Mouse (Mus musculus): ENCODE data around the gene Trappc3. TPM values are rescaled to one million over a fixed set of nuclear protein-coding genes. Genes with fewer than 3 reads are reported as not detected.

Gene Trappc3
- total and polyA plus RNA-seq, 3 experiments = 71.0 to 72.0 TPM; not detected in 1

GRCm38 (mm10) chr4:126246202-126246889 is 15.8 kb upstream of the Trappc3 start:
- no peaks in the 10 kb centered on the region for H3K9me3 ChIP-seq (replicated peaks; ENCODE audit: insufficient read depth, low read length)
- H3K27ac ChIP-seq (ENCODE audit: control insufficient read depth, low read depth, low read length) = no peak overlapping the region
- H3K4me3 ChIP-seq (ENCODE audit: control insufficient read depth in 1 of 2, insufficient read depth in 1 of 2, low read depth in 2 of 2, low read length in 2 of 2) = no peak overlapping the region
- H3K9ac ChIP-seq (ENCODE audit: control insufficient read depth, low read depth, low read length, poor library complexity, severe bottlenecking) = no peak overlapping the region
- no peak for TF ChIP-seq ZMIZ1 (IDR thresholded peaks at IDR 0.05; ENCODE audit: low read depth, low read length)
- TF ChIP-seq POLR2A (IDR thresholded peaks at IDR 0.05; ENCODE audit: control insufficient read depth in 1 of 2, insufficient read depth in 1 of 2, low read depth in 1 of 2, low read length in 2 of 2, poor library complexity in 1 of 2) = no peak
- no peak for TF ChIP-seq MAX (IDR thresholded peaks at IDR 0.05; ENCODE audit: low read length)
- TF ChIP-seq ETS1 (IDR thresholded peaks at IDR 0.05; ENCODE audit: low read depth, low read length) = no peak
- TF ChIP-seq RCOR1 (IDR thresholded peaks at IDR 0.05; ENCODE audit: low read depth, low read length) = no peak
- no peak for TF ChIP-seq UBTF (IDR thresholded peaks at IDR 0.05; ENCODE audit: borderline replicate concordance, insufficient read depth, low read depth, low read length)
- TF ChIP-seq TAL1 (IDR thresholded peaks at IDR 0.05; ENCODE audit: low read length) = no peak
- no peak for TF ChIP-seq KAT2A (conservative IDR thresholded peaks at IDR 0.05; ENCODE audit: low read depth, low read length)
- H3K79me2 ChIP-seq (ENCODE audit: control insufficient read depth, insufficient read depth, low read length, poor library complexity) = no peaks in the 10 kb centered on the region; the same call in 1 of the 2 replicates
- peaks cover 0 to 4% of the 10 kb centered on the region in 2 experiments; a peak in 1 of 4 replicates for H3K36me3 ChIP-seq (ENCODE audit: control insufficient read depth in 1 of 2, insufficient read depth in 2 of 2, low read length in 2 of 2)
- DNase-seq (ENCODE audit: low read depth, low spot score) = no peak
- peaks cover 0 to 4% of the 10 kb centered on the region in 2 experiments; a peak in 2 of 4 replicates for H3K4me1 ChIP-seq (ENCODE audit: control insufficient read depth in 1 of 2, insufficient read depth in 2 of 2, low read length in 2 of 2)
- H3K27me3 ChIP-seq (ENCODE audit: control insufficient read depth in 1 of 2, insufficient read depth in 2 of 2, low read length in 2 of 2) = no peaks in the 10 kb centered on the region

DNA sequence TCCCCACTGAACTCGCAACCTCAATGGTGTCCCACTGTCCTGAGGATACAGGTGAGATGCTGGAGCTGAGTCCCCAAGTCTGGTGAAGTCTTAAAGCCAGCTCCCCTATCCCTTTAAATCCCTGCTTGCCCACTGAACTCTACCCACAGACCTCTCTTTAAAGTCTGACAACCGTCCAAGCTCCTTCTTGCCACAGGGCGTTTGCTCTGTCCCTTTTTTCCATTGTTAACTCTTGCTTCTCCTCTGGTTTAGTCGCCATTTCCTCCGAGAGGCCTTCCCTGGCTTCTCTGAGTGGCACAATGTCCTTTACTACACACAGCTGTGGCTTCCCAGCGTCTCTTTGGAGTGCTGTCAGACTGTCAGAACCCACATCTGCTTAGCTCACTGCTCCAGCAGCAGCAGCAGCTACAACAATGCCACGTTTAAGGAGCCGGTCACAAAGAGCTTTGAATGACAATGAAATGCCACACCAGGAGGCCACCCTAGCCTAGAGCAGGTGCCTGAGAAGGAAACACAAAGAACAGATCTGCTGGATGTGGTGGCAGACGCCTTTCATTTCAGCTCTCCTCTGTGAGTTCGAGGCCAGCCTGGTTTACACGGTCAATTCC is 13.8 kb upstream of the Trappc3 start:
- Histone ChIP-seq H3K36me3 (ENCODE audit: control insufficient read depth in 1 of 2, insufficient read depth in 2 of 2, low read length in 2 of 2) (peaks cover 0 to 4% of the 10 kb centered on the region in 2 experiments; a peak in 1 of 4 replicates), H3K9me3 (replicated peaks; ENCODE audit: insufficient read depth, low read length) (no peaks in the 10 kb centered on the region), H3K27me3 (ENCODE audit: control insufficient read depth in 1 of 2, insufficient read depth in 2 of 2, low read length in 2 of 2) (no peaks in the 10 kb centered on the region), H3K9ac (ENCODE audit: control insufficient read depth, low read depth, low read length, poor library complexity, severe bottlenecking) (no peak overlapping the region), H3K4me3 (ENCODE audit: control insufficient read depth in 1 of 2, insufficient read depth in 1 of 2, low read depth in 2 of 2, low read length in 2 of 2) (no peak overlapping the region), H3K27ac (ENCODE audit: control insufficient read depth, low read depth, low read length) (no peak overlapping the region), H3K79me2 (ENCODE audit: control insufficient read depth, insufficient read depth, low read length, poor library complexity) (peaks cover 1% of the 10 kb centered on the region), H3K4me1 (ENCODE audit: control insufficient read depth in 1 of 2, insufficient read depth in 2 of 2, low read length in 2 of 2) (peaks cover 0 to 4% of the 10 kb centered on the region in 2 experiments; a peak in 2 of 4 replicates)
- no peak for TF ChIP-seq MAFK (IDR thresholded peaks at IDR 0.05; ENCODE audit: borderline replicate concordance, low read depth, low read length)
- no peak for TF ChIP-seq TAL1 (IDR thresholded peaks at IDR 0.05; ENCODE audit: low read length)
- no peak for TF ChIP-seq ELF1 (IDR thresholded peaks at IDR 0.05; ENCODE audit: low read depth, low read length)
- no peak for TF ChIP-seq E2F4 (IDR thresholded peaks at IDR 0.05; ENCODE audit: borderline replicate concordance, low read depth, low read length)
- no peak for TF ChIP-seq ZKSCAN1 (IDR thresholded peaks at IDR 0.05; ENCODE audit: low read depth, low read length)
- no peak for TF ChIP-seq HCFC1 (IDR thresholded peaks at IDR 0.05; ENCODE audit: low read depth, low read length)
- TF ChIP-seq JUND (IDR thresholded peaks at IDR 0.05; ENCODE audit: low read depth, low read length) = no peak
- no peak for DNase-seq (ENCODE audit: low read depth, low spot score)
